Mouse (Mus musculus) Muller cell, postnatal 12 days (primary cell): ENCODE data around the gene Tmem179b.

Source experiments
- DNase-seq: peaks from one replicate; pipeline ENCODE4 v3.0.0-alpha.2; 2015; ENCODE audit errors: inconsistent ontology term

Tmem179b gene

DNA sequence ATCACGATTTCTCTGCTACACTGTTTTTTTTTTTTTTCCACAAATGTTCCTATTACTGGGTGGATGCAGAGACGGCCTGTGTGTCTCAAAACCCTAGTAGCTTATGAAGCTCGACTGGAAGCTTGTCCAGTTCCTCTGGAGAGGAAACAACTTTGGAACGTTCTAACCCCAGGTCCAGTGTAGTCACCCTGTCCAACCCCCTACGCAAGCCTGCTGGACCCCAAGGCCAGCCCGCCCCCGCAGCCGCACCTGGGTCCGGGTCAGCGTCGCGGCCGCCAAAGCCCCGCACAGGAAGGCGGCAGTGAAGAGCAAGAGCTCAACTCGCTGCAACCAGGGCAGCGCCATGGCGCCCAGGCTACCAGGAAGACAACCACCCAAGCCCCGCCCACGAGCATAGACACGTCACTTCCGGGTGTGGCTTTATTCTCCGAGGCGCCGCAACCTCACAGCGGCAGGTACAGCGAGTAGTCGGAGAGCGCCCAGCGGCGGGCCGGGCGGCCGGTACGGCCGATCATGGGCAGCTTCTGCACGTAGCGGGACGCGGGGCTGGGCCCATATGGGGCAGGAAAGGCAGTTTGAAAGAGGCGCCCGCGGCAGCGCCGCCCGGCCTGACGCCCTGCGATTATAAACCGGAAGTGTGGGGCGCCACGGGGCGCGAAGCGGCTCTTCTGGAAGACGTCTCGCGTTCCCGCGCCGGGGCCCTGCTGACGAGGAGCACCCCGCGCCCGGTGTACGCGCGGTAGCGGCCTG lies at the start of gene Tmem179b:
Gene Tmem179b (minus strand): TSS at position 382 of the 750 bp plus-strand sequence.
- DNase-seq = peak; percentile 93

DNA sequence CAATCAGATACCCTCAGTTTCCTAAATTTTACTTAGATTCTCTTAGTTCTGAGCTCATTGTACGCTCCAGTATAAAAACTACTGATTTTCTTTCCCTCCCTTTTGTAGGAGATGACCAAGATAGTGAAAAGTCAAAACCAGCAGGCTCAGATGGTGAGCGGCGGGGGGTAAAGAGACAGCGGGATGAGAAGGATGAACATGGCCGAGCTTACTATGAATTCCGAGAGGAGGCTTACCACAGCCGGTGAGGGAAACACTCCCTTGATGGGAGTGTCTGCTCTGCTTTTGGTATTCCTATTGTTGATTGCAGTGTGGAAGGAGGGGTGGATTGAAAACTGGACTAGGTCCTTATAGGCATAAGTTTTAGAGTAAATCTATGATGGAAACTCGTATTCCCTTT lies 48.4 kb upstream of the Tmem179b start:
- DNase-seq = no peak

DNA sequence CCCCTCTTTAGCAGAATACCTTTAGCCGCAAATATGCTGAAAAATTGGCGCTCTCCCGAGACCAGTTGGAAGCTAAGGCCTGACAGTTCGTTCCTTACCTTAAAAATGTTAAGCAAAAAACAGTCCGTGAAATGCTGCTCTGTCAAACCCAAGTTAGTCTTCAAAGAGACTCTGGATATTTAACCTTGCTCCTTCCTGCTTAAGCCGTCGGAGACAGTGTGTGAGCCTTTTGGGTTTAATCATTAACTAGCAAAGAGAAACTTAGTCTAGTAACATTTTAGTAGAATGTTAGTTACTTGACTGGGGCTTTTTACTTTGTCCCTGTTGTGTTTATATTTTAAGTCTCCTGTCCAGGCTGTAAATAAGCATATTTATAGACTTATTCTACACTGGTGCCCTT lies 46.9 kb upstream of the Tmem179b start:
- DNase-seq = no peak

DNA sequence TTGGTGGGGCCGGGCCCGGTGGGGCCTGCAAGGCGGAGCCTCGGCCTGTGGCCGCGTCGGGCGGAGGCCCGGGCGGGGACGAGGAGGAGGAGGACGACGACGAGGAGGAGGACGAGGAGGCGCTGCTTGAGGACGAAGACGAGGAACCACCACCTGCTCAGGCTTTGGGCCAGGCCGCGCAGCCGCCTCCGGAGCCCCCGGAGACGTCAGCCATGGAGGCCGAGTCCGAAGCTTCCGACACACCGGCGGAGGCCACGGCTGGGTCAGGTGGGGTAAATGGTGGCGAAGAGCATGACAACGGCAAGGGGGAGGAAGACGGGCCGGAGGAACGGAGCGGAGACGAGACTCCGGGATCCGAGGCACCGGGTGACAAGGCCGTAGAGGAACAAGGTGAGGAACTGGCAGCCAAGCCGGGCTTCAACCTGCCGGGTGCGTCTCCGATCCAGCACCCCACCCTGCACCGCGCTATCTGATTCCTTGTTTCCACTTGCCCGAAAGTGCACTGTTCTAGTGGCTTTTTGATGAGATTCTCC lies 46.2 kb upstream of the Tmem179b start:
- no peak for DNase-seq

DNA sequence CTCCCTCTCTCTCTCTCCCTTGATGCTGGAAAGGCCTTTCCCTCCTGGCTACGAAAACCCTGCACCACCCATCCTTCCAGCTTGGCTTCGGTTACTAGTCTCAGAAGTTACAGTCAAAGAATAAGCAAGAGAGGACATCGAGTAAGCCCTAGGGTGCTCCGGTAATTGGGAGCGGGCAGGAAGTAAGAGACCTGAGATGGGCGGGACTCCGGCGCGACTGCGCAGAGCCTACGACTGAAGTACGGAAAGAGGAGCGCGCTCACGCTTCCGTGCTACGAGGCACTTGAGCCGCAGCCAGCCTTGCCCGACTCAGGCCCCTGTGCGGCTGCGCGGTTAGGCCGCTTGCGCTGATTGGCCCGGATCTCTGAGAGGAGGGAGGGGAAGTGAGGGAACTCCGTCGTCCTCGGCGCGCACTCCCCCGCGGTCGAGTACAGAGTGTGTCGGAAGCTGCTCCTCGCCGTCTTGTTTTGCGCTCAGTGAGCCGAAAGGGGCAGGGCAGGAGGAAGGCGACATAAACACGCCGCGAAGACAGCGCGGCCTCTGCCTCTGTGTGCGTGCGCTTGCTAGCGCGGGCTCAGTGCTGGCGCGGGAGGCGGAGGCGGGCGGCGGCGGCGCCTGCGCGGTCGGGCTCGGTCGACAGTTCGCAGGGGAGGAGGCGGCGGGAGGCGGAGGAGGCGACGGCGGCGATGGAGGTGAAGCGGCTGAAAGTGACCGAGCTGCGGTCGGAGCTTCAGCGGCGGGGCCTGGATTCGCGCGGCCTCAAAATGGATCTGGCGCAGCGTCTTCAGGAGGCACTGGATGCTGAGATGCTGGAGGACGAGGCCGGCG lies 45.5 kb upstream of the Tmem179b start, which contains the start of gene Hnrnpul2:
Gene Hnrnpul2 (plus strand): TSS at position 415 of the 828 bp plus-strand sequence.
- DNase-seq = peak; percentile 99

DNA sequence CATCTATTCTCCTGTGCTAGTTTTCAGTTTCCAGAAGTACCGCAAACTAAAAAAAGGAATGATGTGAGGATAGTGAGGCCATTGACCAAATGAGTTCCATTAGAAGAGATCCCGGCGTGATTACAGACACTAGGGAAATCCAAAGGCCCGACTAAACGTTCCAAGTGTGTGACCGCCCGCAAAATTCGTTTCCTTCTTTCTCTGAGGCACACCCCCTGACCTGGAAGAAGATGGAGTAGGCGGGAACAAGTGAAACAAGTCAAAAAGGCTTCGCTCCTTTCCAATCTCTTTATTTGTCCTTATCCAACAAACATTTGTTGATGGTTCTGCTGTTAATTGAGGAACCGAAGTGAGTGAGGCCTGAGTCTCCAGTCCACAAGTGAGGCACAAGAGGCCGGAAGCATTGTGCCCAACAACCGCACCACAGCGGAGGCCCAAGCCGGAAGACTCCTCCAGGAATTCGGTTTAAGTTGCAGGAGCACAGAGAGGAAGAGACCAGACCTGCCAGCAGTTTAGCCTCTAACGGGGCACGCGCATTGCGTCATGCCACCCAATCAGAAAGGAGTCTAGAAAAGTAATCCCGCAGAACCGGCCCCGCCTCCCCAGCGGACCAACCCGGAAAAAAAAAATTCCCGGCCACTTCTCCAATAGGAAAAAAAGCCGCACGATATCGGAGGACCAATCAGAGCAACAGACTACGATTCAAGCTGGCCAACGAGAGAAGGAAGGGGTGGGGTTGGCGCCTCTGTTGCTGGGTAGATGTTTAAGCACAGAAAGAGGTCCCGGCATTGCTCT lies 44.7 kb upstream of the Tmem179b start, which contains the start of gene Ttc9c:
Gene Ttc9c (minus strand): TSS at position 533 of the 795 bp plus-strand sequence.
- peak; percentile 99 for DNase-seq

DNA sequence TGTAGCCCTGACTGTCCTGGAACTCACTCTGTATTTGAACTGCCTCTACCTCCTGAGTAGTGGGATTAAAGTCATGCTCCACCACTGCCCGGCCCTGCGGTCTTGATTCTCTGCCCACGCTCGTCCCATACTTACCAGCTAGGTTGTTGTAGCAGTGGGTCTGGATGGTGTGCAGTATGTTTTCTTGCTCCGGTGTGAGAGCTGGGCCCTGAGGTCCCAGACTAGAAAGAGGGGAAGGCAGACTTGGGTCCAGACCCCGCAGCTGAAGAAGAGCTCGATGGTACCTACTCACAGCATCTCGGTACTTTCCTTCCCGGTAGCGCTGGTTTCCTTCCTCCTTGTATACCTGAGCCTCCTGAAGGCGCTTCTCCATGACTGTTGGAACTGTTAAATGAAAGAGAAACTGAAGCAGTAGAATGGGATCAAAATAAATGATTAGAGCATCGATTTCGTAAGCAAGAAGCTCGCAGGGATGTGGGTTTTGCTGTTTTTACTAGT lies 44.1 kb upstream of the Tmem179b start:
- no peak for DNase-seq

DNA sequence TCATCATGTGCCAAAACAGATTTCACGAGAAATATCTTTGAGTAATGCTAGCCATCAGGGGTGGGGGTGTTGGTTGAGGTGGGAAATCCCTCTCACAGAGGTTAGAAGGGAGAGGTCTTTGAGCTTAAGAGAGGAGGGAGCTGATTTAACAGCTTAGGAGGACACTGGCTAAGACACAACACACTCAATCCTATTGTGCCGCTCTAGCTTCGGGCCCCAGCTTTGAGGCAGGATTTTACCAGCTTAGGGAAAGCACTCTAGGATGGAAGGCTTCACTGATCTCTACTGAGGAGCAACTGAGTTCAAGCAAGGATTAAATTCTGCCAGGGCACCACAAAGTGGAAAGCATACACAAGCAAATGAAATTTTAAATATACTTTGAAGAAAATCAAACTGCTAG lies 42.7 kb upstream of the Tmem179b start:
- no peak for DNase-seq

DNA sequence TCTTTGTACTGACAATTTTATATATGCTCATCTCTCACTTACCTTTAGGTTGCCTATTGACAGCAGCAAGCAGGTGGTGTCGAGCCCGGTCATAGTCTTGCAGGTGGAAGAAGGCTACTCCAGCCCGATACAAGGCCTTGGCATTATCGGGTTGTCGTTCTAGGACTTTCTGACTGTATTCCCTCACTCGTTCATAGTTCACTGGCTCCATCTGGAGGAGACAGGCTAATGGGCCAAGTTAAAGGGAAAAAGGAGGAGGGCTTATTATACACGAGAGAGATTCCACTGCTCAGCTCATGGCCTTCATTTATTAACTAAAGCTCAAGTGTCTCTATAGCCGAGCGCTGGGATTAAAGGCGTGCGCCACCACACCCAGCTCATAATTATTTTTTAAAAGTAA lies 41.5 kb upstream of the Tmem179b start:
- DNase-seq = peak; percentile 38

DNA sequence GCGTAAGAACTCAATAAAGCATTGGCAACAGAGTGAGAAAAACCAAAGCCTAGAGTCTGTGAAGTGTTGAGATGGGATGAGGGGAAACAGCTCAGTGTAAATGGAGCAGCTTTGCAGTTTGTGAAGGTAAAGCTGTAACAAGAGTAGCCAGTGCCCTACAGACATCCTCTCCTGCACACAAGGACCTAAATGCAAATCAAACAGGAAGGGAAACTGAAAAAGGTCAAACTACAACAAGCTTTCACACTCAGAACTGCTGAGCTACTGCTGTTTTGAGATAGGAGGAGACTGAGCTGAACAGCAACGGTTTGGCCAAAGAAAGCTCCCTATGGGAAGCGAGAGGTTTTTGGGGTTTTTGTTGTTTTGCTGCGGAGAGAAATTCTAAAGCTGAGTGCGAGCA lies 32.5 kb upstream of the Tmem179b start:
- DNase-seq = no peak

DNA sequence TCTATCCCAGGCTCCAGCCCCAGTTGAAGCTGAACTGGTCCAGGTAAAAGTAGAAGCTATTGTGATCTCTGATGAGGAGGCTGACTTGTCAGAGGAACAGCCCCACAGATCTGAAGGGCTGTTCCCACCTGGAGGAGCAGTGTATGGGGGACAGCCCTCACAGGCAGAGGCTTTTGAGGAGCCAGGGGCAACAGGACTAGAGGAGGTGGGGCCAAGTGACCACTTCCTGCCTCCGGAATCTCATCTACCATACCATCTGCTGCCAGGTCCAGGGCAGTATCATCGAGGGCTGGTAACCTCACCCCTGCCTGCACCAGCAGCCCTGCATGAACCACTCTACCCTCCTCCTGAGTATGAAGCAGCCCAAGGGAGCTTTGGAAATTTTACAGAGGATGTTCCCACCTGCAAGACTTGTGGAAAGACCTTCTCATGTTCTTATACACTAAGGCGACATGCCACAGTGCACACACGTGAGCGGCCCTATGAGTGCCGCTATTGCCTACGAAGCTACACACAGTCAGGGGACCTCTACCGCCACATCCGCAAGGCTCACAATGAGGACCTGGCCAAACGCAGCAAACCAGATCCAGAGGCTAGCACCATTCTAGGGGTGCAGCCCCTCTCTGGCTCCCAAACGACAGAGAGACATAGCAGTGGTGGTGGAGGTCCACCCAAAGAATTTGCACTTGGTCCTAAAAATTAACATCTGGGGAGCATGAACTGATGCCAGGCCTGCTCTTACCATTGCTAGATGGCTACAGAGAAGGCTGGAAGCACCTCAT lies 29.8 kb upstream of the Tmem179b start:
- no peak for DNase-seq

DNA sequence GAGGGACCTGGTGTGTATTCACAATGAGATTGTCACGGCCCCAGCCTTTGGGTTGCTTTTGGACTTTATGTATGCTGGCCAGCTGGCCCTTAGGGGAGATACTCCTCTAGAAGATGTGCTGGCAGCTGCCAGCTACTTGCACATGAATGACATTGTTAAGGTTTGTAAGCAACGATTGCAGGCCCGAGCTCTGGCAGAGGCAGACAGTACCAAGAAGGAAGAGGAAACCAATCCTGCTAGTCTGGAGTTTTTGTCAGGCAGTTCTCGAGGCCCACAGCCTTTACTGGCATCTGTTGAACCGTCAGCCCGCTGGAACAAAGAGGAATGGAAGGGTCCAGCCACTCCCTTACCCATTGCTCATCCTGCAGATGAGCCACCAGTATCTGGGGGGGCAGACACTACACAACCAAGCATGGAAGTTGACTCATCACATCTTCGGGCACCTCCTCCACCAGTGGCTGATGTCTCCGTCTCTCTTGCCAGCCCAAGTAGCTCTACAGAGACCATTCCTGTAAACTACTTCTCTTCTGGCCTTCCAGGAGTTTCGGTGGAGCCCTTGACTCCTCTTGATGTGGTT lies 29.0 kb upstream of the Tmem179b start:
- no peak for DNase-seq

DNA sequence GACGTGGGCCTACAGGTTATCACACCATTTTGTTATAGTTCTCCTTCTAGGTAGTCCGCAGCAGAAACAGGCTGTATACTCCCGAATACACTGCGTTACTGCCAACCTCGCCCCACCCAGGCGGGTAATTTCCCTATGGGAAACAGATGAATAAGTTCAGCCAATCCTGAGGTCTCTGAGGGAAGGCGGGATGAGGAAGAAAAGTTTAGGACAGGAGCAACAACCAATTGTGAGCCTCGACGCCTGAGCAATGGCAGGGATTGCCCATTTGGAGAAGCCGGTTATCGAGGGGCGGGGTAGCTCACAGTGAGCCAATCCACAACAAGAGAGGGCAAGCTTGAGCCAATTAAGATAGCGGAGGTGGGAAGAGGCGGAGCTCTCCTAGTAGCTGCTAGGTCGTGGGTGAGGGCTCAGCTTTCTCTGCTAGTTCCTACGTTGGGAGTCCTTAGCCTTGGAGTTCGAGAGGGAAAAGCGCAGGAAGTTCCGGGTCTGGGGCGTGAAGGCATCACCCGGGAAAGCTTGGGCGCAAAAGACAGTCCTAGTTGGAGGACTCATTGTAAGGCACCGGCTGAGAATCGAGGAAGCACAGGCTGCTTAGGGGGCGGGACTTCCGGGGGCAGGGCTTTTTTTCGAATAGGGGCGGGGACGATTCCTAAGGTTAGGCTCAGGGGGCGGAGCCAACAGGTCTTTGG lies 28.0 kb upstream of the Tmem179b start, which contains the start of gene Zbtb3:
Gene Zbtb3 (plus strand): TSS at position 426 of the 692 bp plus-strand sequence.
- peak; percentile 98 for DNase-seq

DNA sequence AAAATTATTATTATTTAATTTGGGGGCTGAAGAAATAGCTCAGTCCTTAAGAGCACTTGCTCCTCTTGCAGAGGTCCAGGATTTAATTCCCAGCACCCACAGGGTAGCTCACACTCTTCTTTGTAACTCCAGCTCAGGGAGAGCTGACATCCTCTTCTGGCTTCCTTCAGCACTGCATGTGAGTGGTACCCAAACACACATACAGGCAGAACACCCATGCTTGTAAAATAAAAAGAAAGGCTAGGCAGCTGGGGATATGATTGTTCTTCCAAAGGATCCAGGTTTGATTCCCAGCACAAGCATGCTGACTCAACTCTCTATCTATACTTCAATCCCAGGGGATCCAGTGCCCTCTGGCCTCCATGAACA lies 24.7 kb upstream of the Tmem179b start:
- no peak for DNase-seq

DNA sequence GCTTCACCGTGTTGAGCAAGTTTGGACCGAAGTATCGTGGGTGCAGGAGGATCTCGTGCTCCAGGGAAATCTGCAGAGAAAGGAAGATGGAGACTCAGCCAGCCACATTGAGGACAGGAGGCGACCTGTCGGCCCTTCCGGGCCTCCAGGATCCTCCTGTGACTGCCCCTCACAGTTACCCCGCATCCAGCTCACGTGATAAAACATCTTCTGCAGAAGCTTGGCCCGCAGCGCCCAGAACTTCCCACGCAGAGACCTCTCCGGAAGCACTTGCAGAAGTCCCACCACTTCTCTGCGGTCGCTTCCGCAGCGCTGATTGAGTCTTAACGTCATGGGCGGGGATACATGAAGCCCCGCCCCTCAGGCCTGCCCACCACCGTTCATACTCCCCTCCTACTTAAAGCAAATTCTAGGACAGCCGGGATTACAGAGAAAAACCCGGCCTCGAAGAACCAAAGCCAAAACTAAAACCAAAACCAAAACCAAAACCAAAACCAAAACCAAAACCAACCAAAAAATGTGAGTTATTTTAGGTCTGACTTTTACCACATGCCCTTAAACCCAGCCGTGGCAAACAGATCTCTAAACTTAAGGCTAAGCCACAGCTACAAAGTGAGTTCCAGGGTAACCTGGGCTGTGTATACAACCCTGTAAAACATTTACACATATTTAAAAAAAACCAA lies 24.1 kb upstream of the Tmem179b start, which contains the start of gene Polr2g:
Gene Polr2g (minus strand): TSS at position 314 of the 683 bp plus-strand sequence.
- DNase-seq = peak; percentile 96

DNA sequence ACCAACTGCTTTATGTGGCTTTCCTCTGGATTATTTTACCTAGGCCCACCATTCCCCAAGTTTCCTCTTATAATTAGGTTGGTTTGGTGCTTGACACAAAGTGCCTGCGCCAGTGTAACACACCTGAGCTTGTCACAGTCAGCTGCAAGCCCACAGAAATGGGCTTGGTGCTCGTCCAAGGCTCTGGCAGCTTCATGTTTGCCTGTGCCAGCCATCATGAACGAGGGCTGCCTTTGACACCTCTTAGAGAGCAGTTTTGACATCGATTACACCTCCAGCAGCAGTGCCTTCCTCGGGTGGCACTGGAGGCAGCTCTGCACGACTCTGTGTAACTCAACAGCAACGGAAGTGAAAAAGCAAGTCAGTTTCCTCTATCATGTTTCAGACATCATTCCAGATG lies 15.9 kb upstream of the Tmem179b start:
- DNase-seq = no peak

DNA sequence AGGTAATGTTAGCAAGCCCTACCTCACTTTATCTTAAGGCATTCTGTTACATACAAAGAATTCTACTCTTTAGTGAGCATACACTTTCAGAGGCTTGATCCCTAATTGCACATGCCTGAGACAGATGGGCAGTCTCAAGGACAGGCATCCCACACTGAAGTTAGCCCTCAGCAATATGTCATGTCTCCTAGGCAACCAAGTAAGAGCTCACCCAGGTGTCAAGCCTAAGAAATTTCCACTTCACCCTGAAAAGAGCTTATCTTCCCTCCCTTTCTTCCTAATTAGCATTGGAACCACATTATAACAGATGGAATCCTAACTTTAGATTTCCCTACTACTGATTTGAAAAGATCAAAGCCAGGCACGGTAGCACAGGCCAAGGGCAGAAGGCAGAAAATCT lies 14.9 kb upstream of the Tmem179b start:
- no peak for DNase-seq

DNA sequence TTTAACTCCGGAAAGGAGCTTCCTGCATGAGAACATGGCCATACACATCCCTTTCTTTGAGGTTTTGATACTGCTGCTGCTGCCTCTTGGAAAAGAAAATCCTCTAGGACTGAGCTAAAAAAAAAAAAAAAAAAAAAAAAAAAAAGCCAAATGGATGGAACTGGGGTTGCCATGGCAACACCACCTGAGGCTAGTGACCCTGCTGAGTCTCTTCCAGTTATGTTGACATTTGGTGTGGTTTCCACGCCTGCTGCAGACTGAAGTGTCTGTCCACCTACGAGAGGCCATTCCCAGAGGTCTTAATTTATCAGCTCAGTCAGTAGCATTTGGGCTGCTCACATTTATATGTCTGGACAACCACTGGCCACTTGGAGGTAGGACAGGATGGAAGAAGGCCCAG lies 14.3 kb upstream of the Tmem179b start:
- no peak for DNase-seq
